Mouse (Mus musculus) adrenal gland, adult 2 months (tissue): Measurements from ENCODE around the gene Epb41l4b. TPM values are rescaled to one million over a fixed set of nuclear protein-coding genes. Genes with fewer than 3 reads are reported as not detected.

Experiments
- DNase-seq: peaks from one replicate; pipeline ENCODE4 v3.0.0; 2021
- long read RNA-seq: library from polyadenylated mRNA; stranded (forward); transcript quantifications from one replicate; pipeline ENCODE4 v2.0.0, GENCODE M21; 2021
- polyA plus RNA-seq: library from polyadenylated mRNA; depleted of rRNA; stranded (reverse); fragments of >200 nt; gene quantifications from 2 replicates; pipeline ENCODE4 v1.2.3, GENCODE M21; 2012; rRNA removed
- total RNA-seq, 2 experiments: library from RNA; stranded (reverse); gene quantifications; 2 replicates each; pipeline ENCODE4 v1.2.3; 2021

The Epb41l4b gene
- total RNA-seq (1 to 10 TPM; 2.2 to 3.8 TPM), polyA plus RNA-seq (0.42 and 0.74 TPM in 2 replicates)
- long read RNA-seq, transcript Epb41l4b-201 (16 exons, 3,247 nt), result major isoform, 8 of 8 reads
- long read RNA-seq, partial matches to known transcripts, result 0 of 8 reads
- long read RNA-seq, other reads (novel, unspliced or antisense), result 0 of 8 reads

DNA sequence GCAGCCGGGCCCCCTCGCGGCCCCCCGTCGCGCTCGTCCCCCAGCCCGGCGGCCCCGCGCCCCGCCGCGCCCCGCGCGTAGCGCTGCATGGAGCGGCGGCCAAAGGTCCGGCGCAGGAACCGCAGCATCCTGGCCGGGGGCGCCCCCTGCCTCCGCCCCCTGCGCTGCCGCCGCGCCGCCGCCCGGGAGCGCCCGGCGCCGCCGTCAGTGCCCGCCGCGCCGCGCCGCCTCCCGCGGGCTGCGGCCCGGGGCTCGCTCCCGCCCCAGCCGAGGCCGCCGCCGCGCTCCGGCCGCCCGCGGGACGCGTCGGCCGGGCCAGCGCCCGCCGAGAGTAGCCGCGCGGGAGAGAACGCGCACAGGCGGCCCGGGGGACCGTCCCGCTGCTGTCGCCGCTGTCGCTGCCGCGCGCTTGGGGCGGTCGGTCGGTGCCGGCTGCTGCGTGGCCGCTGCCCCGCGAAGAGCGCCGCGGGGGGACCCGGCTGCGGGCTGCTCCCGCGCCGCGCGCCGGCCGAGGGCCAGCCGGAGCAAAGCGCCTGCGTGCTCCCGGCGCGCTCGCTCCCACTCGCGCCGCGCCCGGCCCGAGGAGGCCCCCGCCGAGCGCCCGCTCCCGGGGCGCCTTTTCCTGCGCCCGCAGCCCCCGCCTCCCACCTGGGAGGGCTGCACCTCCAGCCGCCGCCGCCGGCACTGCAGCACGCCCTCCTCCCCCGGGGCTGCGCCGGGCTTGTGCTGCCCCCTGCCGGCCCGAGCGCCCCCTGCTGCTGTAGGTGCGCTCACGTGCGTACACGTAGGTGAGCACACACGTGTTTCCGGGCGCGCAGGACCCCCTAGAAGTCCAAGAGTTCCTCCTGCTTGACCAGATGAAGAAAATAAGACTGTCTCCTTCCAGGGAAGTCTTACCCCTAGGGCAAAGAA is at the start of gene Epb41l4b:
Gene Epb41l4b, minus strand, starts transcription at position 412 of the 912 bp plus-strand sequence.
- DNase-seq, result peak; percentile 84

DNA sequence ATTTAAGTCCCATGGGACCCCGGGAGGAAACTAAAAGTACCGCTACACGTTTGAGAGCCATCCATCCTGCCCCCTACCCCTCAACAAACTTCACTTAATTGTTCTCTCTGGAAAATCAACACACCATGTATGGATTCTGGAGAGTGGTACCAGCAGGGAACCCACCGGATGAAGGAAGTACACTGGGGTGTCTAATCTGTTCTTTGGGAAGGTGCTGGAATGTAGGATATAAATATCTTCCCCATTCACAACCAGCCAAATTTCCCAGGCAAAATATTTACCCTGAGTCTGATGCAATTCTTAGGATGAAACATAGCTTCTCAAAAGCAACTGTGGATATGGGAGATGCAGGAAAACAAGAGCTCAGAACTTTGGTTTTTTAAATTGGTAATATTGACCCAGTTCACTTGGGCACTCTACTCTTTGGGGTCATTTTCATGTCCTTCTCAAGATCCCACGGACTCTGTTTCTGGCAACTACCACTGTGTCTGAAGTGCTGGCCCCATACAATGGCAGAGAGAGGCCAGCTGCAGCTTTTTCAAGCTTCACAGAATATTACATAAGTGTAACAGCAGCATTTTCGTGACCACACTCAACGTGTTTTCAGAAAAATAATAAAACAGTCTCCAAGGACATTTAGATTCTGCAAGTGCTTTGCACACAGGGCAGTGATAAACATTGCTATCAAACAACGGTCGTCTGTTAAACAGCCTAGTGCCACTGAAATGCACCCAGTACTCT is 48.5 kb upstream of the Epb41l4b start:
- DNase-seq, result no peak

DNA sequence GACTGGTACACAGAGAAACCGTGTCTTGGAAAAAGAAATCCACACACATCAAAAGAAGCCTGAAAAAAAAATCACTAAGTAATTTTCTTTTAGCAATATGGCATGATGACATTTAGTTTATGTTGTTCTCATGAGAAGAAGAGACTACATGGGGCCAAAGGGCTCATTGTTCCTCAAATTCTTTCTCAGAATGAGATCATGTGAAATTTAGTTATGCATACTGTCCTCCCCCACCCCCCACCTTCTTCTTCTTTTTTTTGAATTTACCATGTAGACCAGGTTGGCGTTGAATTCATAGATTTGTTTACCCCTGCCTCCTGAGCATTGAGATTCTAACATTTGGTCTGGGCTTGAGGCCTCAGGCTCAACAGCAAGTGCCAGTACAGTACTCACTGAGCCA is 46.6 kb upstream of the Epb41l4b start:
- DNase-seq, result no peak

DNA sequence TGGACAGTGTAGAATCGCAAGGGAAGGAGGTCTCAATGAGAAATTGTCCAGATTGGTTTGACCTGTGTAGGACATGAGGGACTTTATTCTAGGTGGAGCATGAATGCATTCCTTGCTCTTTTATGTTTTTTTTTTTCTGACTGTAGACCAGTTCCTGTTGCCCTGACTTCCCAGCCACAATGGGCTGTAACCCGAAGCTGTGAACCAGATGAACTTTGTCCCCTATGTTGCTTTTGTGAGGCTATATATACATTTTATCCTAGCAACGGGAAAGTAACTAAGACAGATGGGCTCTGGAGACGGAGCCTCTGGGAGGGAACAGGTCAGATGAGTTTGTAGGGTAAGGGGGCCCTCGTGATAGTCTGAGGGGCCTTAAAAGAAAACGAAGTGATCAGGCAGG is 42.8 kb upstream of the Epb41l4b start:
- no peak for DNase-seq

DNA sequence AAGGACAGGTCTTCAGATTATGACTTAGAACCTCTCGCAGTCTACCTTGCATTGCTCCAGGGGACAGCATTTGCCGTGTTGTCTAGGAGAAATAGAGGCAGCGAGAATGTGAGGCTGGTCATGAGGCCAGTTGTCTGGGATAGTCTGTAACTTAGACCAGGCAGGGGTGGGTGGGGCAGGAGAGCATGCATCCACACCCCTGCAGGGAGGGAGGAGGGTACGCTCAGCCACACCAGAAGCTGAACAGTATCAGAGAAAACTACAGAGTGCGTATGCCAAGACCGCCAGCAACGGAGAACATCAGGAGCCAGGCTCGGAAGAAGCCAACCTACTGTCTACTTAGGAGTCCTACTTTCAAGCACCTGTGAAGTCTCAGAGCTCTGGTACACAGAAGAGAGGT is 42.2 kb upstream of the Epb41l4b start:
- DNase-seq, result no peak

DNA sequence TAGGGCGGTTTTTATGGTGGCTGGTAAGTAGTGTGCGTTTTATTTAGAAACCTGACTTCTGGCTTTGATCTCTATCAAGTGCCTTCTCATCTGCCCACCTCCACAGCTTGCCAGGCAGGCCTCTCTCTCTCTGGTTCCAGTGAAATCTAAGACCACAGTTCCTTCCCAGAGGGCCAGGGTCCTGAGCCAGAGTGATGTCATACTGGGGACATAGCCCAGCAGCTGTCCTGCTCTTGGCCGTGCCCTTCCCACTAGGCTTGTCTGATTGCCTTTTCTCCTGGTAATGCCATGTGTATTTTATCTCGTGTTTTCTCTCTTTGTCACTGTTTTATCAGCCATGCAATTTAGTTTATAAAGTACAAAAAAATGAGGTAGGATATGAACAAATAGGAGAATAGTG is 40.3 kb upstream of the Epb41l4b start:
- DNase-seq, result no peak

DNA sequence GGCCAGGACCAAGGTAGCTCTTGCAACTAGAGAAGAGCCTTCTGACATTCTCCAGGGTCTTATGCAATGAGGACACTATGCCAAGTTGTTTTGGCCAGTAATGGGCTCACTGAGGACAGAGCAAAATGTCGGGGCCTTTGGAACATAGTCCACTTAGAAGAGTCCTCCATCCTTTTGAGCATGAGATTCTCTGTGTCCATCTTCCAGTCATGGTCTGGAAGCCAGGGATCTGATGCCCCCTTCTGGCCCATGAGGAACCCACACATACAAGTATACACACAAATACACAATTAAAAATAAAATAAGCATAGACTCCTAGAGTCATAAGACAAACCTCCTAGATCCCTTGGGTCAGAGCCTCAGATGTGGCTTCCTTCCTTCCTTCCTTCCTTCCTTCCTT is 38.3 kb upstream of the Epb41l4b start:
- peak; percentile 33 for DNase-seq

DNA sequence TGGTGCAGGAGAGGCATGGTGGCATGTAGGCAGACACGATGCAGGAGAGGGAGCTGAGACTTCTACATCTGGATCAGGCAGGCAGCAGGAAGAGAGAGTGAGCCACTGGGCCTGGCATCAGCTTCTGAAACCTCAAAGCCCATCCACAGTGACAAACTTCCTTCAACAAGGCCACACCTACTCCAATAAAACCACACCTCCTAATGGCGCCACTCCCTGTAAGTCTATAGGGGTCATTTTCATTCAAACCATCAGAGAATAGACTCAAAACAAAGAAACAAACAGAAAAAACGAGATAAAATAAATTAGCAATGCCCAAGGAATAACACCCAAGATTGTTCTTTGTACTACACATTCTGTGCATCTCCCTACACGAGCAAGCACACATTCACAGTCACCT is 35.6 kb upstream of the Epb41l4b start:
- no peak for DNase-seq

DNA sequence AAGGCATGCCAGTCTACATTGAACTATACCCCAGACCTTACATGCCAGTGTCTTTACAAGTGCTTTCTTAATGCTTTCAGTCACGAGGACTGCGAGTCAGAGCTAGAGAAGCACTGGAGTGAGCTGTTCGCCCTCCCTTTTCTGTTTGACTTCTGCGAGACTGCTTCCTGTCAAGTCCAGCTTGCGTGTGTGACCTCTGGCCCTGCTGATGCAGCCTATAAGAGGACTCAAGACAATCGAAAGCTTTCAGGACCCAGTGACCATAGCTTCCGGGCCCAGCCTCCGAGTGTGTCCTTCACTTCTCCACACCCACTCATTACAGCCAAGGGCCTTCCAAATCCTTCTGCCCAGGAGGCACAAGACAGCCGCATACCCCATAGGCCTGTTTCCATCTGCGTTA is 32.1 kb upstream of the Epb41l4b start:
- peak; percentile 6 for DNase-seq

DNA sequence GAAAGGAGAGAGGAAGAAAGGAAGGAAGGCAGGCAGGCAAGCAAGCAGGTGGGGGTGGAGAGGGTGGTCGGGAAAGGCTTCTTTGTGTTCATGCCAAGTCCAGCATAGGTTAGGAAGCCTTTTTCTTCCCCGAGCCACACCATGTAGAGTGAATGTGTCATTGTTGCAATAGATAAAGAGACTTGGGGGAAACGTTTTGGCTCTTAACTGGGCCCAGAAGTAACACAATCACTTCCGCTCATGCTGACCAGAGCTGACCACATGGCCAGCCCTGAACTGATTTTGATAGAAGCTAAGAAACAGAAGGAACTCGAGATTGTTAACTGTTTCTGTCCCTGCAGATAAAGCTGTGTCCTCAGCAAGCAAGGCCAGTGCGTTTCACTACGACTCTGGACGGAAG is 29.6 kb upstream of the Epb41l4b start:
- DNase-seq, result no peak

DNA sequence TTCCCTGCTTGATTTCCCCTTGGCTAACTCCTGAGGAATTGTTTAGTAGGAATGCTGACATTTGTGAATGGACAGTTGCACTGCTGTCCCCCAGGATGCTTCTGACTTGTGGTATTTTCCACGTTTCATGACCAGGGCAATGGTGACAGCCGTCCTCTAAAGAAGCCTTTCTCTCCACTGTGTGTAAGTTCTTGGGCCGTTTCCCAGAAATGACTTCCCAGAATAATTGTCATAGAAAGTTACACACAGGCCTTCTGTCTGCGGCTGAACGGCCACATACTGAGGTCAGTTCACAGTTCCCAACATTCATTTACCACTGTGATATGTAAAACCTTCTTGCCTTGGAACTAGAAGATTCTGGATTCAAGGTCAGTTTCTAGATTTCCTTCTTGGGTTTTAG is 28.6 kb upstream of the Epb41l4b start:
- DNase-seq, result peak; percentile 15

DNA sequence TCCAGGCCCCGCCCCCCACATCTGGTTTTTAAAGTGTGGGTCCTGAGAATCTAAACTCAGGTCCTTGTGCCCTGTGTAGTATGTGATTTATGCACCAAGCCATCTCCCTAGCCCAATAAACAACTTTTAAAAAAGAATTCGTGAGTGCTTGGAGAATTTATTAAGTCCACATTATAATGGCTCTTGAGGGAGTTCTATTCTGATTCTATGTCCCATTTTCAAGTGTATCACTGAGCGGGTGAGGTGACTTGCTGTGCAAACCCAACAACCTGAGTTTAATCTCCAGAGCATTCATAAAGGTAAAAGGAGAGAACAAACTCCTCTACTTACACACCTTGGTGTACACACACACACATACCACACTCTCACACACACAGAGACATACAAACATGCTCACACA is 25.4 kb upstream of the Epb41l4b start:
- no peak for DNase-seq

DNA sequence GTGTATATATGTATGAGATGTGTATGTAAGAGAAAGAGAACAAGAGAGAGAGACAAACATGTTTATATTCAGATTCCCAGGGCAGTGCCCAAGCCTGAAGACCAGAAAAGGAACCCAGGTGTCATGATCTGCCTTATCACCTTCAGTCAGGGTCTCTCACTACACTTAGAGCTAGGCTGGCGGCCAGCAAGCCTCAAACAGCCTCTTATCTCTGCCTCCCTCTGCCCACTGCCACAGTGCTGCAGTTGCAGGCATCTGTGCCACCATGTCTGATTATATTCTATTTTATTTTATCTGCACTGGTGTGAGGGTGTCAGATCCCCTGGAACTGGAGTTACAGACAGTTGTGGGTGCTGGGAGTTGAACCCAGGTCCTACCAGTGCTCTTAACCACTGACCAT is 25.0 kb upstream of the Epb41l4b start:
- DNase-seq, result no peak

DNA sequence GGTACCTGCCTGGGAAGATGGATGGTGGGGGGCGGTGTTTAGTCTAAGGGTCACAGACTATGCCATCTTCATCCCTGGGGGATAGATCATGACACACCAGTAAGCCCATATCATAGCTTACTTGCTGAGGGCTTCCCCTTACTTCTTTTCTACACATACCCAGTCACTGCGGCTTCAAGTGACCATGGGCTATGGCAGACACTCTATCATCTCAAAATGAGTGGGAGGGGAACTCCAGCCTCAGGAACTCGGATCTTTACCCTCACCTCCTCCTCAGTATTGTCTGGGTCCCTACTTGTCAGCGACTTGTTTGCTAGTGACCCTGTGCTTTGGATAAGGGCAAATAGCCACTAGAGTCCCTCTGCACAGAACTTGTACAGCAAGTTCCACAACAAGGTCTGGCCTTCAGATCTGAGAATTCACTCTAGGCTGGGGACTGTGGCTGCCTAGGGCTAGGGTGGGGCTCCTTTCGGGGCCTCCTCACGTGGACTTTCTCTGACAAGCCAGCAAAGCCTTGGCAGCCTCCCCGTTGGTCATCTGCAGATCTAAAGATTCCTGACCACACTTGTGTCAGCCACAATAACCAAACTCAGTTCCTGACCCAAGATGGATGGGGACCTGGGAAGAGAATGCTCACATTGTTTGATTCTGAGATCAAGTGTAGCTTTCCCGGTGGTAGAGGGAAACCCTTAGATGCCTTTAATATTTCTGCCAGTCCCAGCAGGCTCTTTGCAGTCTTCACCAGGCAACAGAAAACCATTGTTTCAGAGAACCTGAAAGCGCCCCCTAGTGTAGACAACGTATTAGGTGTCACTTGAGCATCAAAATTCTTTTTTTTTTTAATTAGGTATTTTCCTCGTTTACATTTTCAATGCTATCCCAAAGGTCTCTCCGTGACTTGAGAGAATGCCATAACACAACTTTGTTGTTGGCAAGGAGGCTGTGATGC is 24.0 kb upstream of the Epb41l4b start:
- no peak for DNase-seq

DNA sequence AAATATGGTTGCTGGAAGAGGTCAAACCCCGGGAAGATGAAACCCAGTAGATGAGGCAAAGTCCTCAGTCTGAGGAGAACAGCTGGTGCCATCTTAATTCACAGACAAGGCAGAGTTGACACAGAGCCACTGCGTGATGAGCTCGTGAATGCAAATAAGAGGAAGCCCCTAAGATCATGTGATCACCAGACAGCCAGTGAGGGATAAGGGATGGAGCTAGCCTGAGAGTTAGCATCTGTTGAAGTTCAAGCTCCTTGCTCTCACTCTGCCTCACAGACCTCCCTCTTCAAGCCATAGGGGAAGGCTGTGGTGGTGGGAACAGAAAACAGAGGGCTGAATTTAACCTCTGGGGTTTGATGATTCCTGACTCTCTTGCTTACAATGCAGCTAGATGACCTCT is 22.4 kb upstream of the Epb41l4b start:
- no peak for DNase-seq

DNA sequence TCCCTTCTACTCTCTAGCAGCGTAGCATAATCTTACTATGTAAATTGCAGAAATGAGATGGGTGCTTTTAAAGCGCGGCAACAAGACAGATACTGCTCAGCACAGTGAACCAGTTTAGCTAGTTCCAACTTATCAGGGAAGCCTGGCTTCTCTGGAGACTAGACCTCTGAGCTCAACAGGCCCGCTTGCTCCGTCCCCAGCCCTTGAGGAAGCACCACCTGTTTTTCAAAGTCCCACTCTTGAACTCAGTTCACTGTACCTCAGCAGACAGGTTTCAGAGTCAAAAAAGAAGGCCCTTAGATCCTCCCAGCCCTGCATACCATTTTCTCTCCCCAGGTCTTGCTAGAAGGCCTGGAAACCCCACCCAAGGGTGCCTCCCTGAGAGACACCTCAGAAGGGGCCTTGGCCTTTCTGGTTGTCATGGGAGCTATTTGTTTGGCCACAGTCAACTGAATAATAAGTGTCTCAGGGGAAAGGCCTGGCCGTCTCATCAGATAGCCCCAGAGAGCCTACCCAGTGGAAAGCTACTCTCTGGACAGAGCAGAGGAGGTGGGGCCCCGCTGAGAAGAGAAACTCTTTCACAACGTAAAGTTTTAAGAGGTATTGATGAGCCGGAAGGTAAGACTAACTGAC is 21.5 kb upstream of the Epb41l4b start:
- peak; percentile 63 for DNase-seq

DNA sequence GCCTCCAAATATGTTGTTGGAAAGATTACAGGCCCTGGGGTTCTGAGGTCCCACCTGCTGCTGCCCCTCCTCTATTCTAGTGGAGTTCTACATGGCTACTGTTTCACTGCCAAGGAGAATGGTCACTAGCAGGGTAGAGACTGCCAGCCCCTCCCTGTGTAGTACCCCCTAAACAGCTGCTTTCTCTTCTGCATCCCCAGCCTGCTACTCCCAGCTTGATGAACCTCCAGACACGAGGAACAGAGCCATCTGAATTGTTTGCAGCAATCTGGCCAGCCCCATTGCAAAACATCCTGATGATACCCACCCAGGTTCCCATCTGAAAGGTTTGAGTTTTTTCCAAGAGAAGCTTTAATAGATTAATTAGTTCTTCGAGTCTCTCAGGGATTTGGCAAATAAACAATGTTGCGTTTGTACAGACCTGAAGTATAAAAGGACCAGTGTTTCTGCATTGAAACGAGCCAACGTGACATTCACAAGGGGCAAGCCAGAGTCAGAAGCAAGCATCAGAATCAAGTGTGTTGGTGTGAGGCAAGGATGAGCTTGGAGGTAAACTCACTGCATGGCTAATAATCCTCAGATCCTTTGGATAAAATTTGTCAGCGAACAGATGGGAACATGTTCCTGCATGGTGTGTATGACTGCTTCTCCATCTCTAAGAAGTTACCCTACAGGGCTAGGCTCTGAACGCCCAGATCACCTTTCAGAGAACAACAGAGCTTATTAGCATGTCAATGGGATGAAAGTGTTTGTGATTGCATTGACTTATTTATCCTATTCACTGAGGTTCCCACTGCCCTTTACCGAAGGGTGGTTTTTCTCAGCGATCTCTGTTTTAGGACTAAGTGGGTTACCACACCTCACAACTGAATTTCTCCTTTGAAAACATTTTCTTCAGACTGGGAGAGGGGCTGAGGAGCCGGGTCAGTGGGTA is 19.8 kb upstream of the Epb41l4b start:
- DNase-seq, result no peak

DNA sequence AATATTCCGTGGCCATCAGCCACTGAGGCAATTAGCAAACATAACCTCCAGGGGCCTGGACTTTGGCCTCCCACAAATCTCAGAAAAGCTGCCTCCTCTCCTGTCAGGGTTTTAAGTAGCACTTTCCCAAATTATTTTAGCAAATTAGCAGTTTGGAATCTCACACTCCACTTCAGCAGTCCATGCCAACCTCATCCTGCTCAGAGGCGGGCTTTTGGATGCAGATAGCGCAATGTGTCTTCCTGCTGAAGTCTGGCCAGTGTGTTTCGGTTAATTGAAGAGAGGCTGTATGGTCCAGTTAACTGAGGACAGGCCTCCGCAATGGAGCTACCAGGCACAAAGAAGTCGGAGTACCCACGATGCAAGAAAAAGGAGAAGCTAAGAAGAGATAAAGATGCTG is 17.3 kb upstream of the Epb41l4b start:
- DNase-seq, result no peak

DNA sequence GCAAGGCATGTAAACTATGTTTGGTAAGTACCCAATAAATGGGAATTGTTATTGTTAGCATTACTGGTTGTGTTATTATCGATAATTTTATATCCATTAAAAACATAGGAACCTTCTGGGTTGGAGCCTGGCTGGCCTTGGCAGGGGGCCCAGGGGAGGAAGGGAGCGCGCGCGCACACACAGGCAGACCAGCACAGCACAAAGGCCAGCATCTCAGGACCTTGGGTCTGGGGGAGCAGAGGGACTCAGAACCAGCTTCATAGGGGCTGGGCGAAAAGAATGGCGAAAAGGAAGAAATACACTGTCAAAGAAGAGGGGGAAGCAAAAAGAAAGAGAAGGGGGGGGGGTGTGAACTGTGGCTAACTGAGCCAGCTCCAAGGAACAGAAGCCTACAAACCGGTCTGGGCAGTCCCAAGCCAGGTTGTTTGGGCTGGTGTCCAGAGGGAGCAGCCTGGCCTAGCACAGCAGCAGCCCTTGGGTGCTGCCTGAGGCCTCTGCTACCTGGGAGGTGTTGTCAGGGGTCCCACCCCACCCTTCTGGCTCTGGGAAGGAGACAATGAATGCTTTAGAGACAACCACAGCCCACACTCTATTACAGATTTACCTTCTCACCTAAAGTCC is 13.4 kb upstream of the Epb41l4b start:
- no peak for DNase-seq

DNA sequence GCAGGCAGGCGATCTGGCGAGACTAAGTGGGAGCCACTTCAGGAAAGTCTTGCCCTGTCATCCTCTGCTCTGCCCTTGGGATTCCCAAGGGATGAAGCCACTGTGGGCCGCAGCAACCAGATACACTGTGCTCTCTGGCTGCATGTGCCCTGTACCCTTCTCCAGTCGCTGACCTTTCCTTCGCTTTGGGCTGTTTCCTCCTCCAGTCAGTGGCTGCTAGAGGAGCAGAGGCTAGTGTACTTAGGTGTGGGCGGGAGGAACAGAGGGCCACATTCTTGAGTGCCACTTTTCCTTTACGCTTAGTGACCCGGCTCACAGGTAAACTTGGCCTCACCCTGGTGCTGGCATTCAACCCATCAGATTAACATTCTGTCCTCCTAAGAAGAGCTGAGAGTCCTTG is 10.6 kb upstream of the Epb41l4b start:
- DNase-seq, result peak; percentile 41
